Mouse (Mus musculus): Measurements from ENCODE around the gene Zswim2.
A peak's percentile ranks its signal among the peaks of the same experiment; 100 is the strongest.
"Not testable (repeated sequence)": the region's sequence is repeated elsewhere in the genome, so short reads cannot be mapped to it uniquely, and the experiment has no call there.

The Zswim2 gene

DNA sequence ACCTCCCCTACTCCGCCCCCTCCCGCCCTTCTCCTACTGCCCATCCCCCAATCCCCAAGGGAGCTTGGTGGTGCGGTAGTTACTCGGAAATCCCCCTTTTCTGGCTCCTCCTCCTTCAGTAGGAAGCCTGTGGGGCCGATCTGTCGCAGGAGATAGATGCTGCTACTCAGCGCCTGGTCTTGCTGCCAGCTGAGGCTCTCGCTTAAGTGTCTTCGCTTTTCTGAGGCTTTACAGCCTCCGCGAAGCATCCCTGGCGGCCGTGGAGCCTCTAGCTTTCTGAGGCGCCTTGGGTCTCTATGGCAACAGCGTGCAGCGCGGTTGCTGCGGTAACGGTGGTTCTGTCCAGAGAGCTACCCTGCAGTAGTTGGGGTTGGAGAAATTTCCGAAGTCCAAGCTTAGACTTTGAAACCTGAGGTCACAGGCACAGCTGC is at the start of gene Zswim2:
Gene Zswim2, minus strand, starts transcription at position 298 of the 431 bp plus-strand sequence.
- peak; percentile 6 for DNase-seq (ENCODE audit: low spot score)

DNA sequence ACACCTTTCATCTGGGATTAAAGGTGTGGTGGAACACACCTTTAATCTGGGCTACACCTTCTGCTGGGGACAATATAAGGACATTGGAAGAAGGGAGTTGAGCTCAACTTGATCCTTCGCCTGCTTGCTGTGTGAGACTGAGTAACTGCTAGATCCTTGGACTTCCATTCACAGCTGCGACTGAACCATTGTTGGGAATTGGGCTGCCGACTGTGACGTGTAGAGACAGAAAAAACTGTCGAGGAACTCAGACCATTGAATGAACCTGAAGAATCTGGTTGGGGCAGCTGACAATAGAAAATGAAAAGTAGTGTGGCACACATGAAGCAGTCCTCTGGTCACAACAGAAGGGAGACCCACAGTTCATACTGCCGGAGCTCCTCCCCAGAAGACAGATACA is 49.2 kb upstream of the Zswim2 start, which contains the start of gene Gm13691:
Gene Gm13691, plus strand, starts transcription at position 301 of the 400 bp plus-strand sequence.
- DNase-seq (ENCODE audit: low spot score), result not testable (repeated sequence)

DNA sequence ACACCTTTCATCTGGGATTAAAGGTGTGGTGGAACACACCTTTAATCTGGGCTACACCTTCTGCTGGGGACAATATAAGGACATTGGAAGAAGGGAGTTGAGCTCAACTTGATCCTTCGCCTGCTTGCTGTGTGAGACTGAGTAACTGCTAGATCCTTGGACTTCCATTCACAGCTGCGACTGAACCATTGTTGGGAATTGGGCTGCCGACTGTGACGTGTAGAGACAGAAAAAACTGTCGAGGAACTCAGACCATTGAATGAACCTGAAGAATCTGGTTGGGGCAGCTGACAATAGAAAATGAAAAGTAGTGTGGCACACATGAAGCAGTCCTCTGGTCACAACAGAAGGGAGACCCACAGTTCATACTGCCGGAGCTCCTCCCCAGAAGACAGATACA is 43.4 kb upstream of the Zswim2 start, which contains the start of gene Gm13697:
Gene Gm13697, plus strand, starts transcription at position 301 of the 400 bp plus-strand sequence.
- DNase-seq (ENCODE audit: low spot score), result not testable (repeated sequence)

DNA sequence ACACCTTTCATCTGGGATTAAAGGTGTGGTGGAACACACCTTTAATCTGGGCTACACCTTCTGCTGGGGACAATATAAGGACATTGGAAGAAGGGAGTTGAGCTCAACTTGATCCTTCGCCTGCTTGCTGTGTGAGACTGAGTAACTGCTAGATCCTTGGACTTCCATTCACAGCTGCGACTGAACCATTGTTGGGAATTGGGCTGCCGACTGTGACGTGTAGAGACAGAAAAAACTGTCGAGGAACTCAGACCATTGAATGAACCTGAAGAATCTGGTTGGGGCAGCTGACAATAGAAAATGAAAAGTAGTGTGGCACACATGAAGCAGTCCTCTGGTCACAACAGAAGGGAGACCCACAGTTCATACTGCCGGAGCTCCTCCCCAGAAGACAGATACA is 37.6 kb upstream of the Zswim2 start, which contains the start of gene Gm13694:
Gene Gm13694, plus strand, starts transcription at position 301 of the 400 bp plus-strand sequence.
- not testable (repeated sequence) for DNase-seq (ENCODE audit: low spot score)

DNA sequence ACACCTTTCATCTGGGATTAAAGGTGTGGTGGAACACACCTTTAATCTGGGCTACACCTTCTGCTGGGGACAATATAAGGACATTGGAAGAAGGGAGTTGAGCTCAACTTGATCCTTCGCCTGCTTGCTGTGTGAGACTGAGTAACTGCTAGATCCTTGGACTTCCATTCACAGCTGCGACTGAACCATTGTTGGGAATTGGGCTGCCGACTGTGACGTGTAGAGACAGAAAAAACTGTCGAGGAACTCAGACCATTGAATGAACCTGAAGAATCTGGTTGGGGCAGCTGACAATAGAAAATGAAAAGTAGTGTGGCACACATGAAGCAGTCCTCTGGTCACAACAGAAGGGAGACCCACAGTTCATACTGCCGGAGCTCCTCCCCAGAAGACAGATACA is 31.8 kb upstream of the Zswim2 start, which contains the start of gene Gm13696:
Gene Gm13696, plus strand, starts transcription at position 301 of the 400 bp plus-strand sequence.
- not testable (repeated sequence) for DNase-seq (ENCODE audit: low spot score)

DNA sequence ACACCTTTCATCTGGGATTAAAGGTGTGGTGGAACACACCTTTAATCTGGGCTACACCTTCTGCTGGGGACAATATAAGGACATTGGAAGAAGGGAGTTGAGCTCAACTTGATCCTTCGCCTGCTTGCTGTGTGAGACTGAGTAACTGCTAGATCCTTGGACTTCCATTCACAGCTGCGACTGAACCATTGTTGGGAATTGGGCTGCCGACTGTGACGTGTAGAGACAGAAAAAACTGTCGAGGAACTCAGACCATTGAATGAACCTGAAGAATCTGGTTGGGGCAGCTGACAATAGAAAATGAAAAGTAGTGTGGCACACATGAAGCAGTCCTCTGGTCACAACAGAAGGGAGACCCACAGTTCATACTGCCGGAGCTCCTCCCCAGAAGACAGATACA is 26.0 kb upstream of the Zswim2 start, which contains the start of gene Gm13695:
Gene Gm13695, plus strand, starts transcription at position 301 of the 400 bp plus-strand sequence.
- DNase-seq (ENCODE audit: low spot score), result not testable (repeated sequence)

DNA sequence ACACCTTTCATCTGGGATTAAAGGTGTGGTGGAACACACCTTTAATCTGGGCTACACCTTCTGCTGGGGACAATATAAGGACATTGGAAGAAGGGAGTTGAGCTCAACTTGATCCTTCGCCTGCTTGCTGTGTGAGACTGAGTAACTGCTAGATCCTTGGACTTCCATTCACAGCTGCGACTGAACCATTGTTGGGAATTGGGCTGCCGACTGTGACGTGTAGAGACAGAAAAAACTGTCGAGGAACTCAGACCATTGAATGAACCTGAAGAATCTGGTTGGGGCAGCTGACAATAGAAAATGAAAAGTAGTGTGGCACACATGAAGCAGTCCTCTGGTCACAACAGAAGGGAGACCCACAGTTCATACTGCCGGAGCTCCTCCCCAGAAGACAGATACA is 20.2 kb upstream of the Zswim2 start, which contains the start of gene Gm13693:
Gene Gm13693, plus strand, starts transcription at position 301 of the 400 bp plus-strand sequence.
- not testable (repeated sequence) for DNase-seq (ENCODE audit: low spot score)

DNA sequence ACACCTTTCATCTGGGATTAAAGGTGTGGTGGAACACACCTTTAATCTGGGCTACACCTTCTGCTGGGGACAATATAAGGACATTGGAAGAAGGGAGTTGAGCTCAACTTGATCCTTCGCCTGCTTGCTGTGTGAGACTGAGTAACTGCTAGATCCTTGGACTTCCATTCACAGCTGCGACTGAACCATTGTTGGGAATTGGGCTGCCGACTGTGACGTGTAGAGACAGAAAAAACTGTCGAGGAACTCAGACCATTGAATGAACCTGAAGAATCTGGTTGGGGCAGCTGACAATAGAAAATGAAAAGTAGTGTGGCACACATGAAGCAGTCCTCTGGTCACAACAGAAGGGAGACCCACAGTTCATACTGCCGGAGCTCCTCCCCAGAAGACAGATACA is 14.4 kb upstream of the Zswim2 start, which contains the start of gene Gm13698:
Gene Gm13698, plus strand, starts transcription at position 301 of the 400 bp plus-strand sequence.
- not testable (repeated sequence) for DNase-seq (ENCODE audit: low spot score)

DNA sequence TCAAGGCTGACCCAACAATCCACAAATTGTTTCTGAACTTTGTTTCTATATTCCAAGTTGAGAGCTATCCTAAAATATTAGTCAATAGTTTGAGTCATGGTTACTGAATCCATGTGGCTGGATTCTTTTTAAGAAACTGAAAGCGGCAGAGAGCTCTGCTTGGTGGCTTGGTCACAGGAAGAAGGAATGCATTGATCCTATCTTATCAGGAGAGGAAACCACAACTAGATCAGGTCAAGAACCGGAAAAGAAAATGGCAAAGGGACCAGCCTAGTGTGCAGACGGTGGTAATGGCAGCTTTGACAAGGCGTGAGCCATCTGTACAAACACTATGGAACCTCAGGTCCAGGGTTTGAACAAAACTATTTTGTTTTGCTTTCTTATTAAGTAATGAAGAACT is 764 bp upstream of the Zswim2 start:
- DNase-seq (ENCODE audit: low spot score), result no peak

DNA sequence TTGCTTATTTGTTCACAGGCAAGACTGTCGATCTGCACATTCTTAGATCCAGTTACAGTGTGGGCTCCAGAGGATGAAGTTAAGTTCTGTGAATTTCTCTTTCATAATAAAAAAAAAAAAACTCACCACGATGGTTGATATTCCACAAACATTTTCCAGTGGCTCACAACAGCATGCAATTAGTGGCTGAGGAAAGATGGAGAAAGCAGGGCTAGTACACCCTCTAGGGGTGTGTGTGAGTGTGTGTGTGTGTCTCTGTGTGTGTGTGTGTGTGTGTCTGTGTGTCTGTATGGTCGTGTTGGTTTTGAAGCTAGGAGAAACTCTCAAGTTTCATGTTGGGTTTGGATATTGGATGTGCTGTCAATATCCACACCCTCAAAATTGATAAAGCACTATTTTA is 350 bp upstream of the Zswim2 start:
- no peak for DNase-seq (ENCODE audit: low spot score)

DNA sequence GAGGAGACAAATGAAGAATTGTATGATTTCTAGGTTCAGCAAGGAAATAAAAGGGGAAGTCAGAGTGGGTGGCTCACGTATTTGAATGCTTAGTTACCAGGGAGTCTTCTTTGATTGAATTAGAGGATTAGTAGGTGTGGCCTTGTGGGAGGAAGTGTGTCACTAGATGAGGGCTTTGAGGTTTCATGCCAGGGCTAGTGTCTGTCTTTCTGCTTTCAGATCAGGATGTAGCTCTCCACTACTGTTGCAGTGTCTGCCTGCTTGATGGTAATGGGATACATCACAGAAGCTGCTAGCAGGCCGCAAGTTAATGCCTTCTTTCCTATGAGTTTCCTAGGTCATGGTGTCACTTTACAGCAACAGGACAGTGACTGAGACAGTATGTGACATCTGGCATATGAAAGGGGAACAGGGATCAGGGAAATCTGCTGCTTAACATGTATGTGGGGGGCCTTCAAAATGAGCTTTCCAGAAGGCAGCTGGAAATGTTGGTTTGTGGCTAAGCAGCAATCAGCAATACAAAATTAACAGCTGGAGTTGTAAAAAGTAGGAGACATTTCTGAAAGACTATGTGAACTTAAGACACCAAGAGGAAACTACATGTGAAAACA is 11.4 kb downstream of the Zswim2 start:
- no peak for DNase-seq (ENCODE audit: low spot score)

DNA sequence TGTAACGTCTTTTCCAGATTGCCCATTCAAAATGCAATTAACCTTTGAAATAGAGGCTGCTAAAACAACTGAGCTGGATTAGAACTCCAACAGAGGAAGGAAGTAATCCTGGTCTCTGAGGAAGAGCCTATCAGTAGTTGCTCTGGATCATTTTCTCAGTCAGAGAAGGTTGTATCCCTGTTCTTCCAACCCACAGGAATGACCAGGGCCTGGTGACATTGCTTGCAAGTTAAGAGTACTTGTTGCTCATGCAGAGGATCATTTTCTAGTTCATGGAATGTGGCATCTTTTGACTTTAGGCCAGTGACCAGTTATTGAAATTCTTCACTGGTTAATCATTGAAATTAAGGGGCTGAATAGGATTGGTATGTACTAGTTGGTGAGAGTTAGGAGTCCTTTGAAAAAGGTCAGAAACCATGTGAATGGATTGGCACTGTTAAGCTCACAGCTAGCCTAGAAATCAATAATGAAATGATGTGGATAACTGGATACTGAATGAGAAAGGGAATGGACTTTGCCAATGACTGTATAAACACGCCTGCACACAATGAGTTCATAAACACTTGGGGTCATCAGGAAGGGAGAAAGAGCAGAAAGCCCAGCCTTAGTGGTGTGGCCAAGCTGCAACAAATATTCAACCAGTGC is 39.0 kb downstream of the Zswim2 start:
- DNase-seq (ENCODE audit: low spot score), result no peak

DNA sequence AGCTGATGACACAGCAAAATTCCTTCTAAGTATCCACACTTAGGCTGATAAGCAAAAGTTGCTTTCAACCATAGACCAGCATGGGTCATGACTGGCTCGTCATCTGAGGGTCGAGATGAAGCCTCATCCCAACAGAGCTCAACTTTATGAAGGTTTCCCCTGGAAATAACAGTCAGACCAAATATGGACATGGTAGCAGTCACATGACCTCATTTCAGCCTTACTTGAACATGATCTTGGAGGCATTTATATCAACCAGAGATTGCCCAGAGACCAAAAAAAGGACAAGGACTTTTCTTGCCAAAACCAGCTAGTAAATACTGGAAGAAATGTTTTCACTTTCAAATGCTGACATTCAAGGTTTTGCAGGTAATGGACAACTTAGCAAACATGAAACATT is 47.3 kb downstream of the Zswim2 start:
- no peak for DNase-seq (ENCODE audit: low spot score)

DNA sequence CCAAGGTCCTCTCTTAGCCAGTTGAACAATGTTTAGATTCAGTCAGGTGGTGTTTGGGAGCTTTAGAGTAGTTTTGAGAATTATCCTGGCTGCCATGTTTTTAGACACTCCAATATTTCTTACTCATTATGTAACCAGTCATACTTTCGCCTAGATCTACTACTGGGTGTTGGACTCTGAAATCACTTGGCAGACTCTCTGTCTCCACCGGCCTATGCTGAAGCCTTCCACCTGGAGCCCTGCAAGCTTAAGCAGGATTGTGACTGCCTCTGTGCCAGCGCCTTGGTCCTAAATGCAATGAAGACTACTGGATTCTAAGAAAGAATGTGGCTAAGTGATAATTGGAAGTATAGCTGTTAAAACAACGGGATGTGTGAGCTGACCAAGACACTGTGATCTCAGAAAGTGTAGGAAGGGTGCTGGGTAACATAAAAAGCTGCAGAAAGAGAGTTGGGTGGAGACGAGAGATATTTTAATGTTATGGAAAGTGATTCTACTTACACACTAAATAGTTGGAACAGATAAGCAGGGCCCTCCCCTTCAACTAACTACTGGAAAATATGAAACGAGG is 57.1 kb downstream of the Zswim2 start:
- DNase-seq (ENCODE audit: low spot score), result no peak

All from urinary bladder, postnatal 14 days (tissue).